Mouse (Mus musculus) ES-Bruce4 (cell line): ENCODE results near the gene BC048562. TPM values are rescaled to one million over a fixed set of nuclear protein-coding genes. Genes with fewer than 3 reads are reported as not detected.

Experiments used
- H3K27ac ChIP-seq: 2 replicates; pipeline ENCODE4 v1.5.1; 2012; ENCODE audit warnings: low read length, inconsistent platforms; ENCODE audit not compliant: insufficient read depth
- H3K27me3 ChIP-seq: 2 replicates; pipeline ENCODE4 v1.6.1; 2012; ENCODE audit warnings: mild to moderate bottlenecking, low read length, inconsistent platforms; ENCODE audit not compliant: control insufficient read depth, poor library complexity, insufficient read depth, severe bottlenecking
- H3K36me3 ChIP-seq: 2 replicates; pipeline ENCODE4 v1.6.1; 2012; ENCODE audit warnings: inconsistent platforms, mild to moderate bottlenecking, low read length, moderate library complexity; ENCODE audit not compliant: control insufficient read depth, poor library complexity, insufficient read depth, severe bottlenecking
- H3K4me1 ChIP-seq: one replicate; pipeline ENCODE4 v1.8.1; 2011; ENCODE audit warnings: low read length; ENCODE audit not compliant: control insufficient read depth, insufficient read depth
- H3K4me3 ChIP-seq: 2 replicates; pipeline ENCODE4 v1.5.1; 2011; ENCODE audit warnings: low read depth, mild to moderate bottlenecking, low read length
- H3K9ac ChIP-seq: 2 replicates; pipeline ENCODE4 v1.6.1; 2012; ENCODE audit warnings: low read depth, mild to moderate bottlenecking, inconsistent platforms; ENCODE audit not compliant: poor library complexity, severe bottlenecking
- H3K9me3 ChIP-seq: replicated peaks from 2 replicates; pipeline ENCODE4 v1.6.1; 2012; ENCODE audit warnings: mild to moderate bottlenecking, low read length, inconsistent platforms; ENCODE audit not compliant: control insufficient read depth, poor library complexity, insufficient read depth, severe bottlenecking
- CTCF ChIP-seq: IDR thresholded peaks from one replicate; pipeline ENCODE4 v1.8.1; 2011; ENCODE audit warnings: low read depth, low read length
- EP300 ChIP-seq: IDR thresholded peaks from 2 replicates; pipeline ENCODE4 v1.6.1; 2011; ENCODE audit warnings: low read depth, low read length; ENCODE audit not compliant: insufficient read depth
- POLR2A ChIP-seq: IDR thresholded peaks from one replicate; pipeline ENCODE4 v1.8.1; 2011; ENCODE audit warnings: low read length; ENCODE audit not compliant: insufficient read depth
- polyA plus RNA-seq: library from polyadenylated mRNA; stranded (reverse); fragments of >200 nt; gene quantifications from 2 replicates; pipeline ENCODE4 v1.2.4, GENCODE M21; 2011; ENCODE audit warnings: low read depth; ENCODE audit not compliant: missing spikeins, insufficient read depth, insufficient read length

BC048562 gene
- polyA plus RNA-seq, 1 experiment, result not detected

DNA sequence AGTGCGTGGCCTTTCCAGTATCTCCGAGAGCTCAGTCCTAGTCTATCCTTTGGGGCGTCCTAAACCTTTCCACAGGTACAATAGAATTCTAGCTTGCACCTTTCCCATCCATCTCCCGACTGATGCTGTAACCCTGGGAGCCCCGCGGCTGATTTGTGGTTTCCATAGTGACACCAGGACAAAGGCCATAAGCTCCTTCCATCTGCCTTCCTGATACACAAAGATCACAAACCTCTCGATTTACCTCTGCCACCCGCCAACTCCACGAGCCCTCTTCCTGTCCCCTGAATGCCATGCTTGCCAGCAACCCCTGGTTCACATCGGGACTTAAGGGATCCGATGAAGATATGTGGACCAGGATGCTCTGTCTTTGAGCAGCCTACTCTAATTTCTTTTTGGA lies 43.0 kb downstream of the BC048562 start:
- Histone ChIP-seq H3K27me3 (no peaks in the 10 kb centered on the region), H3K9me3 (no peaks in the 10 kb centered on the region), H3K9ac (0 out of 2 replicates have a peak overlapping the region, but pooled peaks have one; percentile 24), H3K27ac (0 out of 2 replicates have a peak overlapping the region, but pooled peaks have one; percentile 4), H3K36me3 (no peaks in the 10 kb centered on the region), H3K4me1 (peaks cover 4% of the 10 kb centered on the region), H3K4me3 (peak overlapping the region; percentile 27)
- TF ChIP-seq CTCF (no peak), EP300 (no peak), POLR2A (no peak)

DNA sequence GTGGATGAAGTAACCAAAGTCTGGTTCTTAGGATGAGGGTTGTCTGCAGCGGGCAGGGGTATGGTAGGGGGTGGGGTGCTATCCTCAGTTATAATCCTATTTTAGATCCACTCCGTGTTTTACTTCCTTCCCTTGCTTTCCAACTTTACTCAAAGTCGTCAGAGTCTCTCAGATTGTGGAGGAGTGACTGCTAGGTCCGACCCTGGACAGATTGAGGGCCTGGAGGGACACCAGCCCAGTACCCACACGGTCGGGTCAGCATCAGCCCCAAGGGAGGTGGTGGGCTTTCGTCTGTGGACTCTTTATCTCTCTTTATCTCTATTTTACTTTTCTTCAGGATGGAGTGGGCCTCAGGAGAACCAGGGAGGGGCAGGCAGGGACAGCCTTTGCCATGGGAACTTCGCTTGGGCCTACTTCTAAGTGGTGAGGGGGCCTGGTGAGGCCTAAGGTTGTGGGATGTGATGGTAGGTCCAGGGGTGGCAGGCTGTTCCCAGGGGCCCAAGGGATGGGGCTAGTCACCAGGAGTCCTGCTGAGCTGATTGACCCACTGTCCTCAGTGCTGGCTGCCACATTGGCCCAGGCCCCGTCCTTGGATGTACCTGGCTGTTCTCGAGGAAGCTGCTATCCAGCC lies 43.6 kb downstream of the BC048562 start, which contains the start of gene Lamb2:
TSS of gene Lamb2 (plus strand) at position 16 of the 631 bp plus-strand sequence.
- Histone ChIP-seq H3K4me3 (peak within 1 kb of the TSS; percentile 66), H3K27ac (0 out of 2 replicates have a peak within 1 kb of the TSS, but pooled peaks have one; percentile 20), H3K27me3 (no peaks in the 10 kb centered on the region), H3K4me1 (peaks cover 4% of the 10 kb centered on the region), H3K36me3 (no peaks in the 10 kb centered on the region), H3K9me3 (no peaks in the 10 kb centered on the region), H3K9ac (peak within 1 kb of the TSS; percentile 62)
- no peak for TF ChIP-seq EP300
- no peak for TF ChIP-seq CTCF
- no peak for TF ChIP-seq POLR2A

DNA sequence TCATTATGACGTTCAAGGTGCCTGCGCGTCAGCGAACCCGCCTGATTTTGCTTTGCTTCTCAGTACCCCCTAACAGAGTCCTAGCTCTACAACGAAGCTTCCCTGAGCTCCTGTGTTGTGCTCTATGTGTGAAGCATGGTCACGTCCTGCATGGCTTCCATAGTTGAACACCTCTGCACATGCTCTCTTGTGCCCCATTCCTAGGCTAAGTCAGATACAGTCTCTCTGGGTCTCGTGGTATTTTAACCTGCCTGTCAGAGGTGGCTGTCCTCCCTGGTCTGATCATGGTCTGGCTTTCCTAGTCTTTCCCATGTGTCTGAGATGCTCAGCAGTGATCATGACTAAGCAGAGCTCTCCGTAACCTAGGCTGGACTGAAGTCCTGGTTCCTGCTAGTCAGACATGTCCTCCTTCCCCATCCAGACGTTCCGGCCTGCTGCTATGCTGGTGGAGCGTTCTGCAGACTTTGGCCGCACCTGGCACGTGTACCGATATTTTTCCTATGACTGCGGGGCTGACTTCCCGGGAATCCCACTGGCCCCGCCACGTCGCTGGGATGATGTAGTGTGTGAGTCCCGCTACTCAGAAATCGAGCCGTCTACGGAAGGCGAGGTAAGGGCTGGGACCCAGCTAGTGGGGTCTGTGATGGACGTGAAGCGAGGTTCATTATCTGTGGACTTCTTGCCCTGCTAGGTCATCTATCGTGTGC lies 44.7 kb downstream of the BC048562 start:
- no peak for TF ChIP-seq POLR2A
- no peak for TF ChIP-seq CTCF
- TF ChIP-seq EP300, result no peak
- H3K36me3 ChIP-seq, result no peaks in the 10 kb centered on the region
- H3K9me3 ChIP-seq, result no peaks in the 10 kb centered on the region
- peaks cover 3% of the 10 kb centered on the region for H3K4me1 ChIP-seq
- no peak overlapping the region for H3K9ac ChIP-seq
- H3K4me3 ChIP-seq, result peak overlapping the region; percentile 11; the same call in 1 of the 2 replicates
- no peaks in the 10 kb centered on the region for H3K27me3 ChIP-seq
- no peak overlapping the region for H3K27ac ChIP-seq

DNA sequence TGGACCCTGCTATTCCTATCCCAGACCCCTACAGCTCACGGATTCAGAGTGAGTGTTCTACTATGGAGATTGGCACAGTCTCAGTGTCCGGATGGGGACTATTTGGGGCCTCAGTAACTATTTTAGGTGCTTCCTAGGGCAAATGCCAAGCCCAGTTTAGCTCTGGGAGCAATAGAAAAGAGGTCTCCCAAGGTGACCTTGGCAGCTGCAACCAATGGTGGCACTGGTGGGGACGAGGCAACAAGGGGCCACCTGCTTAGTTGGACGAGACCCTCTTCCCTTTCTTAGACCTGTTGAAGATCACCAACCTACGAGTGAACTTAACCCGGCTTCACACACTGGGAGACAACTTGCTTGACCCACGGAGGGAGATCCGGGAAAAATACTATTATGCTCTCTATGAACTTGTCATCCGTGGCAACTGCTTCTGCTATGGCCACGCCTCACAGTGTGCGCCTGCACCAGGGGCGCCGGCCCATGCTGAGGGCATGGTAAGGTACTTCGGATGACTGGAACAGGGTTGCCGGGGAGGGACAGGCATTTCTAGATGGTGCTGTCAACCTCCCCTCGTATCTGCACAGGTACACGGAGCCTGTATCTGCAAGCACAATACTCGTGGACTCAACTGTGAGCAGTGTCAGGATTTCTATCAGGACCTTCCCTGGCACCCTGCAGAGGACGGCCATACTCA lies 45.4 kb downstream of the BC048562 start:
- Histone ChIP-seq H3K4me3 (no peak overlapping the region), H3K9me3 (no peaks in the 10 kb centered on the region), H3K36me3 (no peaks in the 10 kb centered on the region), H3K27ac (no peak overlapping the region), H3K27me3 (no peaks in the 10 kb centered on the region), H3K9ac (no peak overlapping the region), H3K4me1 (peaks cover 3% of the 10 kb centered on the region)
- no peak for TF ChIP-seq CTCF
- TF ChIP-seq POLR2A, result no peak
- TF ChIP-seq EP300, result no peak

DNA sequence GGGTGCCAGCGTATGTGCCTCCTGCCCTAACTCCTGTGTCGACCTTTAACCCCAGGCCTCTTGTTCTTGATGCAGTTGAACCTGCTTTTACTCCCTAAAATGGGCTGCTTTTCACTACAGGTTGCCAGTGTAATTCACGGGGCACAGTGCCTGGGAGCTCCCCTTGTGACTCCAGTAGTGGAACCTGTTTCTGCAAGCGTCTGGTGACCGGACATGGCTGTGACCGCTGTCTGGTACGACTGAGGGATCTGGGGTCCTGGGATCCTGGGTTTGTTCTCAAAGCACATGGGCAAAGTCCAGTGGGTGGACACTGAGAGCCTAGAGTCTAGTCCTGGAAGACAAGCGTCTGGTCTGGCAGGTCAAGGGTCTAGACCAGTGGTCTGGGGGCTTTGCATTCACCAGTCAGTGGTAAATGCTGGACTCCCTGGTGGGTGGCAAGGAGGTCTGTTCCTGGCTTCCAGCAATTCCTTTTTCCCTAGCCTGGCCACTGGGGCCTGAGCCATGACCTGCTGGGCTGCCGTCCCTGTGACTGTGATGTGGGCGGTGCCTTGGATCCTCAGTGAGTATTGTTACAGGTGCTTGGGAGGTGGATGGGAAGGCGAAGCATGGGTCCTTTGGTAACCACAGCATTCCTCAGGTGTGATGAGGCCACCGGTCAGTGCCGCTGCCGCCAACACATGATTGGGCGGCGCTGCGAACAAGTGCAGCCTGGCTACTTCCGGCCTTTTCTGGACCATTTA lies 46.9 kb downstream of the BC048562 start:
- no peak overlapping the region for H3K27ac ChIP-seq
- H3K27me3 ChIP-seq, result no peaks in the 10 kb centered on the region
- no peak overlapping the region for H3K4me3 ChIP-seq
- H3K4me1 ChIP-seq, result peaks cover 3% of the 10 kb centered on the region
- no peaks in the 10 kb centered on the region for H3K36me3 ChIP-seq
- H3K9me3 ChIP-seq, result no peaks in the 10 kb centered on the region
- no peak for TF ChIP-seq POLR2A
- no peak for TF ChIP-seq EP300
- TF ChIP-seq CTCF, result no peak
- no peak overlapping the region for H3K9ac ChIP-seq
